In the genomic region with DNA sequence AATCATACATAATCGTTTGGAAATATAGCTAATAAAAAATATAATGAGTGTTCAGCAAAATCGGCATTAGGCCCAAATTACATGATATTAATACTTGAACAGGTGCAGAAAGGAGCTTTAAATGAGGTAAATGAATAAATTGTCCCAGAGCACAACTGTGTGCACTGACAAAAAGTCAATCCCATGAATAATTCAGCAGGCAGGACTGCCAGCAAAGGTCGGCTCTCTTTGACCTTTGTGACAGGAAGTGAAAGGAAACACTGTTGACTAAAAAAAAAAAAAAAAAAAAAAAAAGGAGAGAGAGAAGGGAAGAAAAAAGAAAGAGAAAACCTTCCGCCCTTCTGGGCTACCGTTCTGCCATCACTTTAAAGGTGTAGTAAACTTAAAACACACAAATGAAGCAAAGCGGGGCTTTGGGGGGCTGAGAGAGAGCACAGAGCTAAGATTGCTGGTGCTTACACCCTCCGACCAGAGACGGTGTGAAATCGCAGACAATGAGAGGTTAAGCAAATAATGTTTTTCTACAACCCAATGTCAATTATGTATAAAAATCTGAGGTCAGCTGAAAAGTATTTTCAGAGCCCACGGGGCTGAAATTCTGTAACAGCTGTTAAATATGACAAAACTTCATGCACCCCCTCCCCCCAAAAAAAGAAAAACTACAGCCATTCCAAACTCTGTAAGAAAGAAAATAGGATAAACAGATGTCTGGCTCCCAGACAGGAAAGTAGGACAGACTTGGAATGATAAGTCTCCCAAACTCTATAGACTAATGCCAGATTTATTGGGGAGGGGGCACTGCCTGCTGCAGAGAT, we compare ENCODE assay signal across 11 mouse cellular contexts. TPM values are rescaled to one million over a fixed set of nuclear protein-coding genes. Genes with fewer than 3 reads are reported as not detected.
A peak's percentile ranks its signal among the peaks of the same experiment; 100 is the strongest.
DNase-seq lines count a peak whose midpoint lies in the region; ATAC-seq lines count a peak whose summit lies in the region.
"Had no signal": no experiment of that assay in that cellular context is flagged by ENCODE, and none has a peak within 500 bp of the region (broad histone marks: within the 10 kb centered on the region; RNA-seq: fewer than 3 reads in every experiment).

No protein-coding gene starts in this region.

- H3K9me3 ChIP-seq in kidney, embryonic 15.5 days (replicated peaks), result no peaks in the 10 kb centered on the region
- no peaks in the 10 kb centered on the region for H3K9me3 ChIP-seq in embryonic facial prominence, embryonic 11.5 days (replicated peaks; ENCODE audit: control insufficient read depth, low read length)
- no peaks in the 10 kb centered on the region for H3K9me3 ChIP-seq in limb, embryonic 10.5 days (replicated peaks)
- no peaks in the 10 kb centered on the region for H3K9me3 ChIP-seq in neural tube, embryonic 14.5 days (ENCODE audit: control insufficient read depth, low read length)

- H3K27ac ChIP-seq in kidney, embryonic 15.5 days, result no peak overlapping the region
- H3K27ac ChIP-seq in embryonic facial prominence, embryonic 11.5 days (replicated peaks; ENCODE audit: low read depth, low read length), result peak overlapping the region; percentile 68
- H3K27ac ChIP-seq in limb, embryonic 10.5 days, result peak overlapping the region; percentile 83
- H3K27ac ChIP-seq in neural tube, embryonic 14.5 days (ENCODE audit: low read depth, low read length), result peak overlapping the region; percentile 72
- H3K27ac ChIP-seq: layer of hippocampus, adult 2 months had no signal

- 32% methylated on average over 10 of the region's 10 CpGs for WGBS in kidney, embryonic 15.5 days
- 19% methylated on average over 10 of the region's 10 CpGs for WGBS in embryonic facial prominence, embryonic 11.5 days
- WGBS in limb, embryonic 10.5 days, result 38% methylated on average over 10 of the region's 10 CpGs
- 7% methylated on average over 10 of the region's 10 CpGs for WGBS in neural tube, embryonic 14.5 days

- no peak for DNase-seq in kidney, adult 9 months
- peak; percentile 46 for DNase-seq in embryonic facial prominence, embryonic 11.5 days (ENCODE audit: low spot score)
- no peak for DNase-seq in limb, embryonic 10.5 days (ENCODE audit: low spot score)
- no peak for DNase-seq in right cerebral cortex, adult 2 months (ENCODE audit: low spot score in 2 of 2)
- DNase-seq in gastrocnemius, adult 8-10 months (ENCODE audit: low spot score in 2 of 2), result no peak
- DNase-seq in lung, postnatal 10 days, result no peak

- H3K4me3 ChIP-seq in kidney, embryonic 15.5 days (replicated peaks), result no peak overlapping the region
- peak overlapping the region; percentile 3; the same call in 1 of the 2 replicates for H3K4me3 ChIP-seq in embryonic facial prominence, embryonic 11.5 days (ENCODE audit: low read depth, low read length)
- peak overlapping the region; percentile 22; the same call in 1 of the 2 replicates for H3K4me3 ChIP-seq in limb, embryonic 10.5 days
- H3K4me3 ChIP-seq in neural tube, embryonic 14.5 days (ENCODE audit: low read depth, low read length), result peak overlapping the region; percentile 37
- H3K4me3 ChIP-seq: layer of hippocampus, adult 2 months had no signal

- H3K4me2 ChIP-seq in kidney, embryonic 15.5 days, result peak overlapping the region; percentile 7; the same call in 1 of the 2 replicates
- H3K4me2 ChIP-seq in embryonic facial prominence, embryonic 11.5 days (ENCODE audit: low read depth, low read length), result peak overlapping the region; percentile 24
- H3K4me2 ChIP-seq in neural tube, embryonic 14.5 days (ENCODE audit: low read depth, low read length), result peak overlapping the region; percentile 63
- H3K4me2 ChIP-seq: lung, embryonic 14.5 days had no signal

- no peak overlapping the region for H3K9ac ChIP-seq in kidney, embryonic 15.5 days
- H3K9ac ChIP-seq in embryonic facial prominence, embryonic 11.5 days (replicated peaks; ENCODE audit: low read length), result no peak overlapping the region; the same call in 1 of the 2 replicates
- peak overlapping the region; percentile 70 for H3K9ac ChIP-seq in neural tube, embryonic 14.5 days (replicated peaks; ENCODE audit: low read depth, low read length)
- H3K9ac ChIP-seq: lung, embryonic 14.5 days had no signal

- no peak for ATAC-seq in kidney, embryonic 15.5 days (replicated peaks; ENCODE audit: low FRiP score)
- ATAC-seq in embryonic facial prominence, embryonic 11.5 days (replicated peaks; ENCODE audit: insufficient number of reproducible peaks, low FRiP score, low TSS enrichment, low read depth), result no peak; the same call in 1 of the 2 replicates
- ATAC-seq in neural tube, embryonic 14.5 days (ENCODE audit: low read depth), result no peak

- peaks cover 28% of the 10 kb centered on the region for H3K4me1 ChIP-seq in kidney, embryonic 15.5 days
- H3K4me1 ChIP-seq in embryonic facial prominence, embryonic 11.5 days (ENCODE audit: control insufficient read depth, insufficient read depth, low read length), result peaks cover 16% of the 10 kb centered on the region
- H3K4me1 ChIP-seq in limb, embryonic 10.5 days, result peaks cover 91% of the 10 kb centered on the region
- H3K4me1 ChIP-seq in neural tube, embryonic 14.5 days (ENCODE audit: control insufficient read depth, insufficient read depth, low read length), result peaks cover 47% of the 10 kb centered on the region

- no peaks in the 10 kb centered on the region for H3K36me3 ChIP-seq in kidney, embryonic 15.5 days
- no peaks in the 10 kb centered on the region for H3K36me3 ChIP-seq in embryonic facial prominence, embryonic 11.5 days (replicated peaks; ENCODE audit: control insufficient read depth, insufficient read depth, low read depth, low read length)
- H3K36me3 ChIP-seq in limb, embryonic 10.5 days, result peaks cover 3% of the 10 kb centered on the region; the same call in 1 of the 2 replicates
- peaks cover 6% of the 10 kb centered on the region; the same call in 1 of the 2 replicates for H3K36me3 ChIP-seq in neural tube, embryonic 14.5 days (ENCODE audit: control insufficient read depth, insufficient read depth, low read length)

- H3K27me3 ChIP-seq in kidney, embryonic 15.5 days, result peaks cover 97% of the 10 kb centered on the region
- 0 out of 2 replicates have a peak, but pooled peaks cover 4% of the 10 kb centered on the region for H3K27me3 ChIP-seq in embryonic facial prominence, embryonic 11.5 days (ENCODE audit: control insufficient read depth, insufficient read depth, low read length)
- peaks cover 50% of the 10 kb centered on the region for H3K27me3 ChIP-seq in limb, embryonic 10.5 days (ENCODE audit: low read depth, poor library complexity, severe bottlenecking)
- H3K27me3 ChIP-seq in neural tube, embryonic 14.5 days (ENCODE audit: control insufficient read depth, insufficient read depth, low read length), result no peaks in the 10 kb centered on the region

RNA-seq across cellular contexts. Expression of a gene that starts 11.1 kb away (rescaled TPM):
- 1.5 and 1.6 TPM in 2 replicates for polyA plus RNA-seq in kidney, embryonic 15.5 days (2015; fragmentation: Nextera tagmentation; extraction: Ambion mirVana)
- polyA plus RNA-seq in embryonic facial prominence, embryonic 11.5 days (2014; fragmentation: Nextera tagmentation; extraction: Ambion mirVana), result 7.2 and 7.9 TPM in 2 replicates
- polyA plus RNA-seq in limb, embryonic 10.5 days (2016; fragmentation: Nextera tagmentation; extraction: Ambion mirVana), result 3.1 and 6.3 TPM in 2 replicates
- polyA plus RNA-seq in neural tube, embryonic 14.5 days (2014; fragmentation: Nextera tagmentation; extraction: Ambion mirVana), result 46.9 and 53.5 TPM in 2 replicates
- total RNA-seq in gastrocnemius, adult 8-10 months (2022), result 1 to 10 TPM; 5.8 to 8.5 (median 7.1) TPM
- total RNA-seq: neutrophil, adult 5-6 weeks had no signal

Comparison
In these comparisons a context has a peak if more than half of its experiments do, and no peak if none do; other contexts are left out.
1. H3K4me2 ChIP-seq: peak in every context shown above with its lines; median percentile 63 in neural tube, embryonic 14.5 days; 24 in embryonic facial prominence, embryonic 11.5 days; 7 in kidney, embryonic 15.5 days.